Mouse (Mus musculus): ENCODE data around the gene Prl2b1.

- TF ChIP-seq CTCF (IDR thresholded peaks at IDR 0.05; ENCODE audit: insufficient read depth, low read depth, low read length): no peak
- TF ChIP-seq POLR2A (IDR thresholded peaks at IDR 0.05; ENCODE audit: insufficient read depth, low read depth, low read length): no peak
These were observed 55.7 kb downstream of the Prl2b1 start for GRCm38 (mm10) chr13:27334989-27335388.
